In genomic region chr12:85825822-85826221, GRCm38 (mm10) we compare ENCODE assay signal across 9 mouse cellular contexts. TPM values are rescaled to one million over a fixed set of nuclear protein-coding genes. Genes with fewer than 3 reads are reported as not detected.
DNase-seq lines count a peak whose midpoint lies in the region; ATAC-seq and TF ChIP-seq lines count a peak whose summit lies in the region.
"Had no signal": no experiment of that assay in that cellular context is flagged by ENCODE, and none has a peak within 500 bp of the region (broad histone marks: within the 10 kb centered on the region; RNA-seq: fewer than 3 reads in every experiment).

No protein-coding gene starts in this region.

- 66% methylated on average over 2 of the region's 2 CpGs for WGBS in embryonic facial prominence, embryonic 15.5 days
- 81% methylated on average over 2 of the region's 2 CpGs for WGBS in limb, embryonic 10.5 days
- 72% methylated on average over 2 of the region's 2 CpGs for WGBS in midbrain, embryonic 16.5 days

- no peaks in the 10 kb centered on the region for H3K27me3 ChIP-seq in embryonic facial prominence, embryonic 15.5 days
- H3K27me3 ChIP-seq in limb, embryonic 10.5 days (ENCODE audit: low read depth, poor library complexity, severe bottlenecking) = no peaks in the 10 kb centered on the region
- H3K27me3 ChIP-seq in midbrain, embryonic 16.5 days (ENCODE audit: control insufficient read depth, insufficient read depth, low read depth, low read length) = no peaks in the 10 kb centered on the region

- ATAC-seq in embryonic facial prominence, embryonic 15.5 days (ENCODE audit: insufficient number of reproducible peaks, low FRiP score, low TSS enrichment, low read depth) = no peak
- ATAC-seq in midbrain, embryonic 16.5 days = no peak

- intact Hi-C loops in left cerebral cortex, adult 2 months (cut with DNase I) = no loop called here

- no peak overlapping the region for H3K9ac ChIP-seq in embryonic facial prominence, embryonic 15.5 days
- no peak overlapping the region for H3K9ac ChIP-seq in midbrain, embryonic 16.5 days (ENCODE audit: low read depth, low read length)

- peaks cover 14% of the 10 kb centered on the region for H3K36me3 ChIP-seq in embryonic facial prominence, embryonic 15.5 days
- peaks cover 49% of the 10 kb centered on the region for H3K36me3 ChIP-seq in limb, embryonic 10.5 days
- 0 out of 2 replicates have a peak, but pooled peaks cover 4% of the 10 kb centered on the region for H3K36me3 ChIP-seq in midbrain, embryonic 16.5 days (ENCODE audit: control insufficient read depth, insufficient read depth, low read length)

- DNase-seq in left cerebral cortex, adult 2 months (ENCODE audit: extremely low spot score in 1 of 2, low spot score in 2 of 2) = no peak
- no peak for DNase-seq in left cerebral cortex, adult 8-10 months (ENCODE audit: low spot score in 2 of 2)
- no peak for DNase-seq in limb, embryonic 10.5 days (ENCODE audit: low spot score)
- DNase-seq in right cerebral cortex, postnatal 14 days = no peak
- no peak for DNase-seq in embryo, embryonic 10.5 days (ENCODE audit: low spot score)
- no peak for DNase-seq in cerebellum, postnatal 4 days (ENCODE audit: low spot score in 2 of 2)
- DNase-seq: kidney, adult 9 months had no signal

- H3K9me3 ChIP-seq in embryonic facial prominence, embryonic 15.5 days (replicated peaks) = no peaks in the 10 kb centered on the region
- no peaks in the 10 kb centered on the region for H3K9me3 ChIP-seq in limb, embryonic 10.5 days (replicated peaks)
- H3K9me3 ChIP-seq in midbrain, embryonic 16.5 days (replicated peaks; ENCODE audit: control insufficient read depth, low read length, poor library complexity, severe bottlenecking) = no peaks in the 10 kb centered on the region

- TF ChIP-seq CTCF in left cerebral cortex, adult 2 months (IDR thresholded peaks at IDR 0.05) = no peak; the same call in 1 of the 2 replicates

- peaks cover 16% of the 10 kb centered on the region for H3K4me1 ChIP-seq in embryonic facial prominence, embryonic 15.5 days
- H3K4me1 ChIP-seq in limb, embryonic 10.5 days = peaks cover 16% of the 10 kb centered on the region
- H3K4me1 ChIP-seq in midbrain, embryonic 16.5 days (ENCODE audit: control insufficient read depth, insufficient read depth, low read length) = peaks cover 26% of the 10 kb centered on the region

- H3K4me3 ChIP-seq in left cerebral cortex, adult 2 months = peak overlapping the region; percentile 59
- 0 out of 2 replicates have a peak overlapping the region, but pooled peaks have one; percentile 71 for H3K4me3 ChIP-seq in embryonic facial prominence, embryonic 15.5 days (replicated peaks)
- H3K4me3 ChIP-seq in limb, embryonic 10.5 days = peak overlapping the region; percentile 90
- no peak overlapping the region for H3K4me3 ChIP-seq in midbrain, embryonic 16.5 days (ENCODE audit: low read depth, low read length)

- H3K4me2 ChIP-seq in embryonic facial prominence, embryonic 15.5 days (replicated peaks) = peak overlapping the region; percentile 64; the same call in 1 of the 2 replicates
- peak overlapping the region; percentile 76; the same call in 1 of the 2 replicates for H3K4me2 ChIP-seq in midbrain, embryonic 16.5 days (ENCODE audit: low read length)

- H3K27ac ChIP-seq in left cerebral cortex, adult 2 months = peak overlapping the region; percentile 96; the same call in 1 of the 2 replicates
- H3K27ac ChIP-seq in embryonic facial prominence, embryonic 15.5 days (replicated peaks) = no peak overlapping the region
- H3K27ac ChIP-seq in limb, embryonic 10.5 days = no peak overlapping the region
- H3K27ac ChIP-seq in midbrain, embryonic 16.5 days (ENCODE audit: low read length) = no peak overlapping the region

RNA-seq across cellular contexts. Expression of gene Ttll5, which starts 1.4 kb away (rescaled TPM):
- total RNA-seq in left cerebral cortex, adult 2 months (2021) = 10 to 100 TPM; 45.4 to 47.7 TPM
- 10 to 100 TPM; 42.6 to 50.6 (median 49.4) TPM for total RNA-seq in left cerebral cortex, adult 8-10 months (2022)
- polyA plus RNA-seq in embryonic facial prominence, embryonic 15.5 days (2015; fragmentation: Nextera tagmentation; extraction: Ambion mirVana) = 13.1 and 13.6 TPM in 2 replicates
- polyA plus RNA-seq in limb, embryonic 10.5 days (2016; fragmentation: Nextera tagmentation; extraction: Ambion mirVana) = 18.9 and 22.4 TPM in 2 replicates
- 12.0 and 13.2 TPM in 2 replicates for polyA plus RNA-seq in midbrain, embryonic 16.5 days (2015; fragmentation: Nextera tagmentation; extraction: Ambion mirVana)

RNA-seq across cellular contexts. Expression of gene Erg28, which starts 1.5 kb away (rescaled TPM):
- 10 to 100 TPM; 48.9 to 51.8 TPM for total RNA-seq in left cerebral cortex, adult 2 months (2021)
- 10 to 100 TPM; 53.3 to 60.9 (median 58.4) TPM for total RNA-seq in left cerebral cortex, adult 8-10 months (2022)
- polyA plus RNA-seq in embryonic facial prominence, embryonic 15.5 days (2015; fragmentation: Nextera tagmentation; extraction: Ambion mirVana) = 109 TPM in 2 replicates
- polyA plus RNA-seq in limb, embryonic 10.5 days (2016; fragmentation: Nextera tagmentation; extraction: Ambion mirVana) = 109 and 112 TPM in 2 replicates
- 114 and 117 TPM in 2 replicates for polyA plus RNA-seq in midbrain, embryonic 16.5 days (2015; fragmentation: Nextera tagmentation; extraction: Ambion mirVana)
